Mouse (Mus musculus): ENCODE measurements around the gene Kif5a.

DNA sequence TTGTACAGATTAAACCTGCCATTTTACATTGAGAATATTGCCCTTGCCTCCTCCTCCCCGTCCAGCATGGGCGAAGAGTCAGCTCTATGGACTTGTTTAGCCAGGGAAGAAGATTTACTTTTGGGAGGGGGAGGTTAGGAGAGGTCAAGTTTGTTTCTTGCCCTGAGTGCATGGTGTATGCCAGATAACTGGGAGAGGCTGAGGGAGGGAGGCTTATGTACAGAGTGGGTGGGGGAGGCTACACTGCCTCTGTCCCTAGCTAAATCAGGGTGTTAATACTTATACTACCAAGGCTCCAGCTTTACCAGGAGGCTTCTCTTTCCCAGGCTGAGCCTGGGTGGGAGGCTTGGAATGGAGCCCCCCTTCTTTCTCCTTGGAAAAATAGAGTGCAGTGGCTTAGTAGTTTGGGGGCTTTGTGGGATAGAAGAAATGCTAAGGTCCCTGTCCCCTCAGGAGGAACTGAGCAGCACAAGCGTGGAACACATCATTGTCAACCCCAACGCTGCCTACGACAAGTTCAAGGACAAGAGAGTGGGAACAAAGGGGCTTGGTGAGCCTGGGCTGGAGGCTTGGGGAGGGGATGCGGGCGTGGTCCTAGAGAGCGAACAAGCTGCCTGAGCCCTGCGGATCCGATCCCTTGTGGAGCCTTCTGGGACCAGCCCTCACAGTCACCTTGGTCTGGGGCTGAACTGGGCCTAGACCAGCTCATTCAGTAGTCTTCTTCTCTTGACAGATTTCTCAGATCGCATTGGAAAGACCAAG, 11.3 kb upstream of the Kif5a start:
- no peak for TF ChIP-seq EP300 (optimal IDR thresholded peaks at IDR 0.05)
- no peak for TF ChIP-seq CTCF (IDR thresholded peaks at IDR 0.05; ENCODE audit: low read depth)
